Mouse (Mus musculus) E14TG2a.4 (cell line): ENCODE data around the gene Tgm2.

Experiments used
- H3K27me3 ChIP-seq: 2 replicates; pipeline ENCODE4 v1.6.1; 2014; ENCODE audit warnings: low read length, control low read depth; ENCODE audit not compliant: insufficient read depth
- H3K36me3 ChIP-seq: 2 replicates; pipeline ENCODE4 v1.6.1; 2014; ENCODE audit warnings: low read length, control low read depth; ENCODE audit not compliant: insufficient read depth
- H3K4me1 ChIP-seq: replicated peaks from 2 replicates; pipeline ENCODE4 v1.6.1; 2014; ENCODE audit warnings: low read depth, low read length, control low read depth
- H3K4me3 ChIP-seq: replicated peaks from 2 replicates; pipeline ENCODE4 v1.5.1; 2014; ENCODE audit warnings: mild to moderate bottlenecking, low read length
- H3K9me3 ChIP-seq: 2 replicates; pipeline ENCODE4 v1.6.1; 2014; ENCODE audit warnings: low read length, control low read depth
- CTCF ChIP-seq: conservative IDR thresholded peaks from 2 replicates; pipeline ENCODE4 v1.5.1; 2014; ENCODE audit warnings: low read length
- NANOG ChIP-seq: IDR thresholded peaks from 2 replicates; pipeline ENCODE4 v1.6.1; 2014; ENCODE audit warnings: borderline replicate concordance, low read length, mixed read lengths
- POU5F1 ChIP-seq: IDR thresholded peaks from 2 replicates; pipeline ENCODE4 v1.6.1; 2014; ENCODE audit warnings: low read length, borderline replicate concordance

Gene Tgm2

DNA sequence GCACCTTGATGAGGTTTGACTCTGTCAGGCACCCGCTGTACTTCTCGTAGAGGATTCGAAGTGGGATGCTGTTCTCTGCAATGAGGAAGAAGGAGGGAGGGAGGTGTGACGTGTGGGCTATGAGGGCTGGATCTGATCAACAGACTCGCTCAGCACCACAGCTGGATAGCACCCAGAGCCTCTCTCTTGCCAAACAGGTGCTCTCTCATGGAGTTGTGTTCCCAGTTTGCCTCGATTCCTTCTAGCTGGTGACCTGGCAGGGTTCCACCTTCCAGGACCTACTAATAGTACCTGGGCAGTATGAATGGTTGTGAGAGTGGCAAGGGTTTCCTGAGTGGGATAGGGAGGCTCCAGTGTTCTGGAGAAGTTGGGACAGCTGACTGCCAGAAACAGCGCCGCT, 26.0 kb downstream of the Tgm2 start:
- TF ChIP-seq POU5F1 (no peak), NANOG (no peak), CTCF (no peak)
- no peaks in the 10 kb centered on the region for H3K36me3 ChIP-seq
- peaks cover 7% of the 10 kb centered on the region; the same call in 1 of the 2 replicates for H3K4me1 ChIP-seq
- H3K27me3 ChIP-seq: no peaks in the 10 kb centered on the region; the same call in 1 of the 2 replicates
- H3K4me3 ChIP-seq: no peak overlapping the region
- no peaks in the 10 kb centered on the region for H3K9me3 ChIP-seq

DNA sequence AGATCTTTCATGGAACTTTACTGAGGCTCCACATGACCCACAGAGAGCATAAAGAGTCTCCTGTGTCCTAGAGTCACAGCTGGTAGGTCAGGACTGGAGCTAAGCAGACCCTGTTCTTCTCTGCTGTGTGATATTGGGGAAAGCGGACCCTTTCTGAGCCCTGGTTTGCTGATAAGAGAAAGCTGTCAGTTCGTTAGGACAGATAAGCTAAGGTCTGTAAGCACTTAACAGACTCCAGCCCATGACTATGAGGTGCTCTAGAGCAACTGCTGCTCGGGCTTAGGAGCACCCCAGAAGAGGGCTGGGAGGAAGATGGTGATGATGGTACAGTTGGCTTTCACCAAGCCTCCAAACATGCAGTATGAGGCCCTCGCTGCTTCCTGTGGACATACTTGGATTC, 27.1 kb downstream of the Tgm2 start:
- TF ChIP-seq POU5F1 (no peak), CTCF (no peak), NANOG (no peak)
- H3K27me3 ChIP-seq: no peaks in the 10 kb centered on the region; the same call in 1 of the 2 replicates
- peaks cover under 1% of the 10 kb centered on the region; the same call in 1 of the 2 replicates for H3K9me3 ChIP-seq
- no peaks in the 10 kb centered on the region for H3K36me3 ChIP-seq
- H3K4me1 ChIP-seq: peaks cover 7% of the 10 kb centered on the region; the same call in 1 of the 2 replicates
- no peak overlapping the region for H3K4me3 ChIP-seq

DNA sequence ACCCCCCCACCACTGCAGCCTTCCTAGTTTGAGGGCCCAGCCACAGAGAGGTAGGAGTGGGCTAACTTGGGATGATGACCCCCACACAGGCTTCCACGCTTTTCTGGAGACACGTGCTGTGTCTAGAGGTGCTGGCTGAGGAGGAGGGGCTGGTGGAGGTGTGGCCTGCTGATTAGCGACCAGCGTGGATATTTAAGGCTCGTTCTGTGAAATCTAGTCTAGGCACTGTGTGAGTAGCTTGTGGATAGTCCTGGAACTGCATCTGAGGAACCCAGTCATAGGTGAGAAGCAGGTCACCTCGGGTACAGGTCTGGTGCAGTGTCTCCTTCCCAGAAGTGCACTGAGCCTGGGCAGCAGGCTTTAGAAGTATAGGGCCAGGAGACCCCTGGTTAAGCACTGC, 29.6 kb downstream of the Tgm2 start:
- Histone ChIP-seq H3K4me1 (peaks cover 7% of the 10 kb centered on the region; the same call in 1 of the 2 replicates), H3K9me3 (peaks cover 8% of the 10 kb centered on the region), H3K27me3 (no peaks in the 10 kb centered on the region; the same call in 1 of the 2 replicates), H3K36me3 (no peaks in the 10 kb centered on the region), H3K4me3 (no peak overlapping the region)
- TF ChIP-seq CTCF: no peak
- no peak for TF ChIP-seq NANOG
- TF ChIP-seq POU5F1: no peak

DNA sequence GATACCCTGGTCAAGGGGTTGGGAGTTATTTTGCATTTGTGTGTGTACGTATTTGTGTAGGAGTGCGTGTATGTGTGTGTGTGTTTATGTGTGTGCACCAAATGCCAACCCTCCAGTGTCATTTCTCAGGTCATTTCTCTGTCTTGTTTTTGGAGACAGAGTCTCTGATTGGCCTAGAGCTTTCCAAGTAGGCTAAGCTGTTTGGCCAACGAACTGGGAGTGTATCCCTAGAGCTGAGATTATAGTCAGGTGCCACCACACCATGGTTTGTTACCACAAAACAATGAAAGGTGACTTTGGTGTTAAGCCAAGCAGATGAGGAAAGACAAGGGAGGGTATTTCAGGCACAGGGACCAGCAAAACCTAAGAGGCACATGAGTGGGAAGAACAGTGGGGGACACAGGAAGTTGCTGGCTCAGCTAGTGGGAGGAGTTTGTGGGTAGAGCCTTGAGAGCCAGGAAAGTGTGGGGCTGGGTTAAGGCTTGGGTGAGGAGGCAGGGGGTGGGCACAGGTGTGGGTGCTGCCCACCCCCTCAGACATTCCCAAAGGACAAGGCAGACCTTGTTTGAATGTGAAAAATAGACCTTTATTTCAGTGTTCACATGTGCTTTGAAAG, 30.3 kb downstream of the Tgm2 start:
- Histone ChIP-seq H3K4me3 (no peak overlapping the region), H3K27me3 (no peaks in the 10 kb centered on the region; the same call in 1 of the 2 replicates), H3K36me3 (no peaks in the 10 kb centered on the region), H3K4me1 (peaks cover 7% of the 10 kb centered on the region; the same call in 1 of the 2 replicates), H3K9me3 (peaks cover 8% of the 10 kb centered on the region)
- TF ChIP-seq NANOG (no peak), CTCF (no peak), POU5F1 (no peak)

DNA sequence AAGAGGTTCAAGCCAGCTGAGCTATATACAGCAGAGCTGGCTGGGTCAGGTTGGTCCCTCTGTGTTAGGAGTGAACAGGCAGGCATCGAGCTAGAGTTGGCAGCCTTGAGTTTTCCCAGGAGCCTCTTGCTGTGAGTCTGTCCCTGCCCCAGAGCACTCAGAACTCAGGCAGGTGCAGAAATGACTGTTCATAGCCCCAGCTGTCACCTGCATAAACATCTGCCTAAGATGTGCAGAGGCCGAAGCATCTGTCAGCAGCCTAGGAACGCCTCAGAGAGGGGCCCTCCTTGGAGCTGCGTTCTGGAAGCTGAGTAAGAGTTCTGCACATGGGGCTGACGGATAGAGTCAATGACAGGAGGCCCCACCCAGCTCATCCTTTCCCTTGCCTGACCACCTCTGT, 31.3 kb downstream of the Tgm2 start:
- Histone ChIP-seq H3K4me1 (peaks cover 7% of the 10 kb centered on the region; the same call in 1 of the 2 replicates), H3K27me3 (no peaks in the 10 kb centered on the region; the same call in 1 of the 2 replicates), H3K36me3 (no peaks in the 10 kb centered on the region), H3K4me3 (no peak overlapping the region), H3K9me3 (peaks cover 8% of the 10 kb centered on the region)
- no peak for TF ChIP-seq POU5F1
- TF ChIP-seq CTCF: no peak
- TF ChIP-seq NANOG: no peak

DNA sequence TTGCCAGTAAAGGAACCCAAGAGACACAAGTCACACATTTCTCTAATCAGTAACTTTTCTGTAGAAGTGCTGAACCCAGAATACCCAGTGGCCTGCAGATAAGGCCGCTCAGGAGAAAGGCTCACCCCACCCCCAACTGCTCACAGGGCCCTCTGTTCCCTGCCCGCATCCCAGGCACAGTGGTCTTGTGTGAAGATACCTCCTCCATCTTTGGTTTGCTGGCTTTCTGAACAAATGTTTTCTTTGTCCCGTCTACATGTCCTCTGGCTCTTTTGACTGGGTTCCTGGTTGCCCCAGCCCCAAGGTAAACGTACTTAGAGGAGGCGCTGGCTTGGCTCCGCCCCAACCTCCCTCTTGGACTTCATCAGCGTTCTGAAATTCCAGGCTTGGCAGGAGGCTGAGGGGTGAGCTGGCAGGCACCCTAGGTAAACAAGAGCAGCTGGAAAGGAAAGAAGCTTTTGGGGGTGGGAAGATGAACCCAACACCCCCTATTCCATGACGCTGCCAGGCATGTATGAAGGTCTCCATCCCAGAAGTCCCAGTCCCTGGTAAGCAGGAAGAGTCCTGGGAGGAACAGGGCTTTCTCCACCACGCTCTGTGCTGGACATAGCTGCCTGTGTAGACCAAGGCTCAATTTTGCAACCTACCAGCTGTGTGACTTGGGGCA, 32.5 kb downstream of the Tgm2 start:
- Histone ChIP-seq H3K27me3 (no peaks in the 10 kb centered on the region), H3K9me3 (peaks cover 8% of the 10 kb centered on the region), H3K36me3 (no peaks in the 10 kb centered on the region), H3K4me1 (peaks cover 16% of the 10 kb centered on the region), H3K4me3 (no peak overlapping the region)
- TF ChIP-seq POU5F1: no peak

DNA sequence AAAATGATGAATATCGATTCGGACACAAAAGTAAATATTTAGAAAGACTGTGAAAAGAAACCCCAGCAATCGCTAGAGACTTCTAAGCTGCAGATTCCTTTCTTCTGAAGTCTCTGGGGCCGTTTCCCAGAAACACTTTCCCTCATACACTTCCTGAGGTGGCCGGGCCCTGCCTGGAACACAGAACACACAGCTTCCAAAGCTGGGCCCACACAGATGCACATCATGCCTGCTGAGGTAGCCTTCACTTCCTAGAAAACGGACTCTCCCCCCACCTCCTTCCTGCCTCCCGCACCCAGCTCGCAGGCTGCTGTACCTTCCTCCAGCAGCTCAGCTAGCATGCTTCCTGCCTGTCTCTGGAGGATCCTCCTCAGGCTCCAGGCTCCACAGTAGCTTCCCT, 36.7 kb downstream of the Tgm2 start:
- H3K4me1 ChIP-seq: peaks cover 19% of the 10 kb centered on the region
- H3K4me3 ChIP-seq: no peak overlapping the region
- no peak for TF ChIP-seq NANOG
- TF ChIP-seq CTCF: no peak
- TF ChIP-seq POU5F1: no peak
- peaks cover 8% of the 10 kb centered on the region for H3K9me3 ChIP-seq
- H3K36me3 ChIP-seq: no peaks in the 10 kb centered on the region
- no peaks in the 10 kb centered on the region for H3K27me3 ChIP-seq

DNA sequence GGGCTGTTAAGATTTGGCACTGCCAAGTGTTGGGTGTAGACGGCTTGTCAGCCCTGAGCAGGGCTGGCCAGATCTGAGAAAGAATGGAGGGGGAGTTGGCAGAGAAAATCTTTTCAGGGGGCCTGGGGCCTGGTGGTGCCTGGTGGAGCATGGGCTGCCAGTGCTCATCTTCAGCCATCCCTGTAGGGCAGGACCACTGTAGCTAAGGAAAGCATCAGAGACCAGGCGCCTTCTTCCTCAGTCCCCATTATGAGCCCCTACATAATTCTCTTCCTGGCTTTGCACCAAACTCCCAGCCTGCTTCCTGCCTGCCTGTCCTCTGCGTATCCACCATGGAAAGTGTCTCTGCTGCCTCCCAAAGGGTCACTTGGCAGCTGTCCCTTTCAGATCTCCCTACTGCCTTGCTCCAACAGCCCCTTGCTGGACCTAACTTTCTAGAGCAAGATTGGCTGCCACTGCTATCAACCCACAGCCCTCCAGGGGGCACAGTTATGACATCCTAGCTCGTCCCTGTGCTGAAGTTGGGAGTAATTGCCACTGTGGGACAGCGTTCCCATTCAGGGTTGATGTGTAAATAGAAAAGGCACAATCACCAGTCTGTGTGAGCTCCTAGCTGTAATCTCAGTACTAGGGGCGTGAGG, 39.2 kb downstream of the Tgm2 start:
- TF ChIP-seq CTCF (no peak), POU5F1 (no peak), NANOG (no peak)
- H3K36me3 ChIP-seq: no peaks in the 10 kb centered on the region
- peaks cover 19% of the 10 kb centered on the region for H3K4me1 ChIP-seq
- H3K27me3 ChIP-seq: no peaks in the 10 kb centered on the region
- H3K9me3 ChIP-seq: no peaks in the 10 kb centered on the region
- H3K4me3 ChIP-seq: no peak overlapping the region
